Mouse (Mus musculus): ENCODE results near the gene Cldn7.
A peak's percentile ranks its signal among the peaks of the same experiment; 100 is the strongest.
"Not testable (repeated sequence)": the region's sequence is repeated elsewhere in the genome, so short reads cannot be mapped to it uniquely, and the experiment has no call there.

Gene Cldn7

GRCm38 (mm10) chr11:70013408-70013807, 48.8 kb downstream of the Cldn7 start:
- no peak for DNase-seq (ENCODE audit: low read depth, low spot score)

- DNase-seq (ENCODE audit: low read depth, low spot score) = no peak
These were observed 49.5 kb downstream of the Cldn7 start for GRCm38 (mm10) chr11:70014051-70014450.

- DNase-seq (ENCODE audit: low read depth, low spot score) = peak; percentile 87
These were observed 50.4 kb downstream of the Cldn7 start, which contains the start of gene Acadvl for GRCm38 (mm10) chr11:70014880-70015558. Gene Acadvl, minus strand, starts transcription at chr11:70015411.

DNA sequence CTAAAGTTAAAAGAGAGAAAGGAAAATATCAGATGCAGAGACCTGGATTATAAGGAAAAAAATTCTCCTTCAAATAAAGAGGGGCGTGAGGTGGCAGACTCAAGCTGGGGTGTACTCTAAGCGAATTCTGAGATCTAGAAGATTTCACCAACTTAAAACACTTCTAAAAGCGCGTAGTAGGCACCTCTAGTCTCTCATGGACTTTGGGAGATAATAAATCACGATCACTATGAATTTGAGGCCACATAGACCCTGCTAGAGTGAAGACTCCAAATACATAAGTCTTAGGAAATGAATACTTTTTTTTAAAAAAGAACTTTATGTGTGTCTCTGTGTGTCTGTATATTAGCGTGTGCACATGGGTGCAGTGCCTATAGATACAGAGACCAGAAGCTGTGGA, 51.1 kb downstream of the Cldn7 start:
- no peak for DNase-seq (ENCODE audit: low read depth, low spot score)

DNA sequence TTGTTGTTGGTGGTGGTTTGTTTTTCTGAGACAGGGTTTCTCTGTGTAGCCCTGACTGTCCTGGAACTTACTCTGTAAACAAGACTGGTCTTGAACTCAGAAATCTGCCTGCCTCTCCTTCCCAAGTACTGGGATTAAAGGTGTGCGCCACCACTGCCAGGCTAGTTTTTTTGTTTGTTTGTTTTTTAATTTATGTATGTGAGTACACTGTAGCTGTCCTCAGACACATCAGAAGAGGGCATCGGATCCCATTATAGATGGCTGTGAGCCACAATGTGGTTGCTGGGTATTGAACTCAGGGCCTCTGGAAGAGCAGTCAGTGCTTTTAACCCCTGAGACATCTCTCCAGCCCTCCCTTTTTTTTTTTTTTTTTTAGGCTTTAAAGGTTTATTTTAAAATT, 51.6 kb downstream of the Cldn7 start:
- DNase-seq (ENCODE audit: low read depth, low spot score) = not testable (repeated sequence)

DNA sequence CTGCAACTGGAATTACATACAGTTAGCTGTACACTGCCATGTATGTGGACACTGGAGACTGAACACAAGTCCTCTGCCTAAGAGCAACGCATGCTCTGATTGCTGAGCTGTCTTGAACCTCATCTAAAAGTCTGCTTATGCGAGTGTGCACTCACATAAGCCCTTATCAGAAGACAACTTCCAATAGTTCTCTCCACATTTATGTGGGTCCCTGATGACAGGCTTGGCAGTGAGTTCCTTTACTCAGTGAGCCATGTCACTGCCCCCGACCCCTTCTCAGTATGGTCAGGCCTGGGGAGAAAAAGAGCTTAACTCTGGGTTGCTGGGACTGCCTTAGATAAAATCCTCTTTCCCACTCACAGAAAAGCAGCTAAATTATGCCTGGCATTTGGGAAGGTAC, 52.1 kb downstream of the Cldn7 start, which contains the start of gene Dlg4:
TSS of gene Dlg4 (plus strand) at position 274 of the 400 bp plus-strand sequence.
- DNase-seq (ENCODE audit: low read depth, low spot score) = no peak

DNA sequence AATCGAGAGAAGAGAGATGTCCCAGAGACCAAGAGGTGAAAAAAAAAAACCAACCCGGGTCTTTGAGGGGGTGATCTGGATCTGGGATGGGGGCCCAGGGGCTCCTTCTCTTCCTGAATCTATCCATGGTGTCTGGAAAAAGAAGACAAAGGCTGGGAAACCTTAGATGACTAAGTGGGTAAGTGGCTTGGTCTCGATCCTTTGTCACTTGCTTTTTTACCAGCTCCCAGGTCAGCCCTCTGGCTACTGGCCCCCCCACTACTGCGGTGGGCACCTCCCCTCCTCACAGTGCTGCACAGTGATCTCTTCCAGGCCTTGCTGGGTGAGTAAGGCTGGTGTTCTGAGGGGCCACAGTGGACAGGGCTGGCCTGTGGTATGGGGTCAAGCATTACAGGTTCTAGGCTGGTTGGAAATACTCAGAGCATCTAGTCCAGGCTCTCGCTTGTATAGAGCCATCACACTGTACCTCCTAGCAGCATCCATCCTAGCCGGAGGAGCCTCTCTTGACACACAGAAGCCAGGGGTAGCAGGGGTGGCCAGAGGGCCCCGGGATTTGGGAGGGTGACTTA, 52.7 kb downstream of the Cldn7 start:
- DNase-seq (ENCODE audit: low read depth, low spot score) = no peak
